Mouse (Mus musculus): ENCODE results near the gene Galt. TPM values are rescaled to one million over a fixed set of nuclear protein-coding genes. Genes with fewer than 3 reads are reported as not detected.

Galt gene
- 10 to 100 TPM; 60.1 to 63.1 TPM for total RNA-seq (2023)

GRCm38 (mm10) chr4:41754797-41755337 is at the start of gene Galt:
Galt (plus strand) TSS chr4:41755228.

GRCm38 (mm10) chr4:41713197-41714067 is 41.6 kb upstream of the Galt start, which contains the start of gene Rpp25l:
Rpp25l (minus strand) TSS chr4:41713534.

GRCm38 (mm10) chr4:41722918-41723351 is 32.1 kb upstream of the Galt start, which contains the start of gene Dctn3:
Dctn3 (minus strand) TSS chr4:41723170.

GRCm38 (mm10) chr4:41731052-41731765 is 23.8 kb upstream of the Galt start, which contains the start of gene Arid3c:
Arid3c (minus strand) TSS chr4:41731142.

GRCm38 (mm10) chr4:41755338-41756305 is 594 bp downstream of the Galt start, which contains the start of gene Sigmar1:
Sigmar1 (minus strand) TSS chr4:41756157.

GRCm38 (mm10) chr4:41774002-41774401 is 19.0 kb downstream of the Galt start, which contains the start of gene Ccl27a:
Ccl27a (minus strand) TSS chr4:41774247.

Other genes starting within 250 kb of the Galt start
- under 1 TPM in 1 of 2 experiments, not detected in 1; 0.99 TPM for gene 1110017D15Rik, start 237.9 kb upstream of the Galt start, total RNA-seq (2023)
- 10 to 100 TPM; 12.2 to 12.6 TPM for gene Fam219a, start 185.7 kb upstream of the Galt start, total RNA-seq (2023)
- not detected for gene Dnaic1, start 185.5 kb upstream of the Galt start, total RNA-seq (2023)
- not detected for gene Enho, start 114.9 kb upstream of the Galt start, total RNA-seq (2023)
- not detected for gene Cntfr, start 58.1 kb upstream of the Galt start, total RNA-seq (2023)
- 10 to 100 TPM; 12.5 to 32.1 TPM for gene Il11ra1, start 55.2 kb upstream of the Galt start, total RNA-seq (2023)
- 10 to 100 TPM; 29.2 to 38.9 TPM for gene Rpp25l, start 41.7 kb upstream of the Galt start, total RNA-seq (2023)
- gene Dctn3, start 32.1 kb upstream of the Galt start, total RNA-seq (2023), result 10 to 100 TPM; 43.5 to 53.2 TPM
- not detected for gene Arid3c, start 24.1 kb upstream of the Galt start, total RNA-seq (2023)
- 10 to 100 TPM; 19.9 to 23.4 TPM for gene Sigmar1, start 929 bp downstream of the Galt start, total RNA-seq (2023)
- 10 to 100 TPM; 12.8 to 13.9 TPM for gene Ccl27a, start 19.0 kb downstream of the Galt start, total RNA-seq (2023)
- not detected for gene Gm21541, start 148.4 kb downstream of the Galt start, total RNA-seq (2023)
- 1 to 10 TPM; 1.8 to 4.2 TPM for gene Gm20878, start 186.3 kb downstream of the Galt start, total RNA-seq (2023)
- not detected for gene Fam205a4, start 210.8 kb downstream of the Galt start, total RNA-seq (2023)

Data from B cell, adult 67 days (primary cell).